Mouse (Mus musculus): Measurements from ENCODE around the gene Edem1. TPM values are rescaled to one million over a fixed set of nuclear protein-coding genes. Genes with fewer than 3 reads are reported as not detected.

Edem1 gene
- polyA plus RNA-seq, 1 experiment from 2014 or later, result 27.6 TPM

DNA sequence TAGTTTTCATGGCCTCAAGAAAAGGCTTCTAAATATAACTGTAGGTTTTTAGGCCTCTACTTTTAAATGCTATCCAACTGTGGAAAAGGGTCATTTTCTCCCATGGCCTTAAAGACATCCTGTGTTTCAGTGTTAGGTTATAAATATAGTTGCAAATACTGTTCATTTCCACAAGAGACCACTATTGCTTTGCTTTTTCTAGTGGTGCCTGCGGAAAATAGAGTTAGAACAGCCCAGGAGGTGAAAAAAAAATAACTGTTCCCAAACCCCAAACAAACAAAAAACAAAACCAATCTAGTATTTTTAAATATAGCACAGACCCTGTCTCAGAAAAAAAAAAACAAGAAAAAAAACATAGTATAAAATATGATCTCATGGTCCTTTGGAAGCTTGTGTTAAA is 46.9 kb downstream of the Edem1 start:
- no peak for DNase-seq (ENCODE audit: low spot score)
- 75% methylated on average over 1 of the region's 1 CpGs for WGBS
- H3K36me3 ChIP-seq (ENCODE audit: control insufficient read depth, insufficient read depth, low read length), result no peaks in the 10 kb centered on the region
- no peaks in the 10 kb centered on the region for H3K9me3 ChIP-seq (ENCODE audit: control insufficient read depth, low read length)
- no peak overlapping the region for H3K4me2 ChIP-seq (ENCODE audit: low read depth, severe bottlenecking)
- no peak overlapping the region for H3K9ac ChIP-seq (ENCODE audit: low read length)
- no peaks in the 10 kb centered on the region for H3K4me1 ChIP-seq (ENCODE audit: control insufficient read depth, insufficient read depth, low read length)
- no peak overlapping the region for H3K4me3 ChIP-seq (ENCODE audit: low read depth, low read length)
- no peak for ATAC-seq (ENCODE audit: insufficient number of reproducible peaks, low FRiP score, low TSS enrichment, low read depth)
- H3K27me3 ChIP-seq (ENCODE audit: control insufficient read depth, insufficient read depth, low read length), result no peaks in the 10 kb centered on the region
- H3K27ac ChIP-seq (replicated peaks; ENCODE audit: low read depth, low read length), result no peak overlapping the region

GRCm38 (mm10) chr6:108876052-108876451 is 47.6 kb downstream of the Edem1 start:
- Histone ChIP-seq H3K27ac (replicated peaks; ENCODE audit: low read depth, low read length) (no peak overlapping the region), H3K4me3 (ENCODE audit: low read depth, low read length) (no peak overlapping the region), H3K36me3 (ENCODE audit: control insufficient read depth, insufficient read depth, low read length) (no peaks in the 10 kb centered on the region), H3K4me2 (ENCODE audit: low read depth, severe bottlenecking) (no peak overlapping the region), H3K9me3 (ENCODE audit: control insufficient read depth, low read length) (no peaks in the 10 kb centered on the region), H3K27me3 (ENCODE audit: control insufficient read depth, insufficient read depth, low read length) (no peaks in the 10 kb centered on the region), H3K4me1 (ENCODE audit: control insufficient read depth, insufficient read depth, low read length) (no peaks in the 10 kb centered on the region), H3K9ac (ENCODE audit: low read length) (no peak overlapping the region)
- WGBS, result 61% methylated on average over 5 of the region's 5 CpGs
- ATAC-seq (ENCODE audit: insufficient number of reproducible peaks, low FRiP score, low TSS enrichment, low read depth) (no peak), DNase-seq (ENCODE audit: low spot score) (no peak)

DNA sequence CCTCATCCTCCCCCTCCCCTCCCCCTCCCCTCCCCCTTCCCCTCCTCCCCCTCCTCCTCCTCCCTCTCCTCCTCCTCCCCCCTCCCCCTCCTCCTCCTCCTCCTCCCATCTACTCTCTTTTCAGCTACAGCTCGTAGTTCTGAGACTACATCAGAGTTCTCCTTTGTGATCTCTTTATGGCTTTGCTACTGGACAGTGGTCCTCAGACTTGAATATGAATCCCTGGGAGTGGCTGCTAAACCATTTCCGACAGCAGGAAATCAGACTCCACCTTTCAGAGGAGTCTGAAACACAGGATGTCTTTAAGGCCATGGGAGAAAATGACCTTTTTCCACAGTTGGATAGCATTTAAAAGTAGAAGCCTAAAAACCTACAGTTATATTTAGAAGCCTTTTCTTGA is 48.0 kb downstream of the Edem1 start:
- H3K36me3 ChIP-seq (ENCODE audit: control insufficient read depth, insufficient read depth, low read length), result no peaks in the 10 kb centered on the region
- ATAC-seq (ENCODE audit: insufficient number of reproducible peaks, low FRiP score, low TSS enrichment, low read depth) (no peak), DNase-seq (ENCODE audit: low spot score) (no peak)
- WGBS, result 75% methylated on average over 2 of the region's 2 CpGs
- H3K9ac ChIP-seq (ENCODE audit: low read length), result no peak overlapping the region
- no peaks in the 10 kb centered on the region for H3K4me1 ChIP-seq (ENCODE audit: control insufficient read depth, insufficient read depth, low read length)
- no peaks in the 10 kb centered on the region for H3K27me3 ChIP-seq (ENCODE audit: control insufficient read depth, insufficient read depth, low read length)
- H3K4me2 ChIP-seq (ENCODE audit: low read depth, severe bottlenecking), result no peak overlapping the region
- H3K4me3 ChIP-seq (ENCODE audit: low read depth, low read length), result no peak overlapping the region
- no peaks in the 10 kb centered on the region for H3K9me3 ChIP-seq (ENCODE audit: control insufficient read depth, low read length)
- no peak overlapping the region for H3K27ac ChIP-seq (replicated peaks; ENCODE audit: low read depth, low read length)

DNA sequence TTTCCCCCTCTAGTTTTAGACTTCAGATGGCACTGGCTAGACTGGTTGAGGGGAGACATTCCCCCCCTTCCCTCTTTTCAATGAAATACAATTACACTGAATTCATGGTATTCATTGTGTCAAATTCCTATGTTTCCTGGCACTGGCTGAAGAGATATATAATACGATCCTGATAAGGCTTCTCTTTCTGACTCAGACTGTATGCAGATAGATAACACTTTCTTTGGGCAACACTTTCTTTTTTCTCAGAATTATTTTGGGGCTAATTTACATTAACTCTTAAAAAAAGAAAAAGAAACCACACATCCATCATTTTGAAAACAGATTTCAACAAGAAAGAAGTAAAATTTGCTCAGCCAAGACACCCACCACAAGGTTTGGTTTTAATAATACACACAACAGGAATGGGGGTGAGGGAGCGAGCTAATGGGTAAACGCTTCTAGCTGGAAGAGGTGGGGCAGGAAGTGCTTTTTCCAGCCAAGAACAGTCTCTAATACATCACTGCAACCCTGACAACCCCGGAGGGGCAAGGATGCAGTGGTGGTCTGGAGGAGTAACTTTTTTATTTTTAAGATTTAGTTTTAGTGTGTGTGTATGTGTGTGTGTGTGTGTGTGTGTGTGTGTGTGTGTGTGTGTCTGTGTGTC is 52.0 kb downstream of the Edem1 start:
- no peaks in the 10 kb centered on the region; the same call in 1 of the 2 replicates for H3K4me1 ChIP-seq (ENCODE audit: control insufficient read depth, insufficient read depth, low read length)
- DNase-seq (ENCODE audit: low spot score), result no peak
- H3K36me3 ChIP-seq (ENCODE audit: control insufficient read depth, insufficient read depth, low read length), result no peaks in the 10 kb centered on the region
- ATAC-seq (ENCODE audit: insufficient number of reproducible peaks, low FRiP score, low TSS enrichment, low read depth), result no peak
- H3K27me3 ChIP-seq (ENCODE audit: control insufficient read depth, insufficient read depth, low read length), result no peaks in the 10 kb centered on the region
- H3K4me3 ChIP-seq (ENCODE audit: low read depth, low read length), result no peak overlapping the region
- no peak overlapping the region for H3K4me2 ChIP-seq (ENCODE audit: low read depth, severe bottlenecking)
- no peaks in the 10 kb centered on the region for H3K9me3 ChIP-seq (ENCODE audit: control insufficient read depth, low read length)
- H3K9ac ChIP-seq (ENCODE audit: low read length), result no peak overlapping the region
- H3K27ac ChIP-seq (replicated peaks; ENCODE audit: low read depth, low read length), result no peak overlapping the region
- 66% methylated on average over 4 of the region's 4 CpGs for WGBS

GRCm38 (mm10) chr6:108881074-108881473 is 52.6 kb downstream of the Edem1 start:
- ATAC-seq (ENCODE audit: insufficient number of reproducible peaks, low FRiP score, low TSS enrichment, low read depth) (no peak), DNase-seq (ENCODE audit: low spot score) (no peak)
- H3K4me2 ChIP-seq (ENCODE audit: low read depth, severe bottlenecking), result no peak overlapping the region
- H3K36me3 ChIP-seq (ENCODE audit: control insufficient read depth, insufficient read depth, low read length), result no peaks in the 10 kb centered on the region
- H3K9ac ChIP-seq (ENCODE audit: low read length), result no peak overlapping the region
- H3K27ac ChIP-seq (replicated peaks; ENCODE audit: low read depth, low read length), result no peak overlapping the region
- H3K4me1 ChIP-seq (ENCODE audit: control insufficient read depth, insufficient read depth, low read length), result no peaks in the 10 kb centered on the region; the same call in 1 of the 2 replicates
- no peaks in the 10 kb centered on the region for H3K9me3 ChIP-seq (ENCODE audit: control insufficient read depth, low read length)
- no peak overlapping the region for H3K4me3 ChIP-seq (ENCODE audit: low read depth, low read length)
- no peaks in the 10 kb centered on the region for H3K27me3 ChIP-seq (ENCODE audit: control insufficient read depth, insufficient read depth, low read length)
- 88% methylated on average over 4 of the region's 4 CpGs for WGBS

DNA sequence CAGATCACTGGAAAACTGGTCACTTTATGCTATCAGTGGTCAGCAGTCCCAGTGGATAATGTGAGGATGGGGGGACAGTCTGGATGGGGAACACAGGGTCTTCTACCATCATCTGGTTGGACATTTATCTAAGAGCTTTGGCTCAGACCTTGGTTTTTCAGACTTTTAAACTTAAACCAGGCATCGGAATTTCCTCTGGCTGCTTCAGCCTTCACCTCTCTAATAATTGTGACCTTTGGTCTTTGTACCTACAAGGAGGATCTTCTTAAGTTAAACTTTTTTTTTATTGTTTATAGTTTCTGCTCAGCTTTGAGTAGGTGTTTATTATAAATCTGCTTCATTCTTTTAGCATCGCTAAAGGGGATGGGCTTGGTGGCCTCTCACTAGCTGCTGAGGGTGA is 55.4 kb downstream of the Edem1 start:
- ATAC-seq (ENCODE audit: insufficient number of reproducible peaks, low FRiP score, low TSS enrichment, low read depth) (no peak), DNase-seq (ENCODE audit: low spot score) (no peak)
- H3K27ac ChIP-seq (replicated peaks; ENCODE audit: low read depth, low read length), result no peak overlapping the region
- no peaks in the 10 kb centered on the region for H3K36me3 ChIP-seq (ENCODE audit: control insufficient read depth, insufficient read depth, low read length)
- no peaks in the 10 kb centered on the region; the same call in 1 of the 2 replicates for H3K4me1 ChIP-seq (ENCODE audit: control insufficient read depth, insufficient read depth, low read length)
- no peaks in the 10 kb centered on the region for H3K9me3 ChIP-seq (ENCODE audit: control insufficient read depth, low read length)
- 84% methylated on average over 2 of the region's 2 CpGs for WGBS
- H3K9ac ChIP-seq (ENCODE audit: low read length), result no peak overlapping the region
- no peak overlapping the region for H3K4me2 ChIP-seq (ENCODE audit: low read depth, severe bottlenecking)
- H3K4me3 ChIP-seq (ENCODE audit: low read depth, low read length), result no peak overlapping the region
- no peaks in the 10 kb centered on the region for H3K27me3 ChIP-seq (ENCODE audit: control insufficient read depth, insufficient read depth, low read length)

- ATAC-seq (ENCODE audit: insufficient number of reproducible peaks, low FRiP score, low TSS enrichment, low read depth) (no peak), DNase-seq (ENCODE audit: low spot score) (no peak)
- no peak overlapping the region for H3K4me2 ChIP-seq (ENCODE audit: low read depth, severe bottlenecking)
- no peak overlapping the region for H3K27ac ChIP-seq (replicated peaks; ENCODE audit: low read depth, low read length)
- 65% methylated on average over 5 of the region's 5 CpGs for WGBS
- no peaks in the 10 kb centered on the region for H3K9me3 ChIP-seq (ENCODE audit: control insufficient read depth, low read length)
- H3K9ac ChIP-seq (ENCODE audit: low read length), result no peak overlapping the region
- H3K27me3 ChIP-seq (ENCODE audit: control insufficient read depth, insufficient read depth, low read length), result no peaks in the 10 kb centered on the region
- H3K36me3 ChIP-seq (ENCODE audit: control insufficient read depth, insufficient read depth, low read length), result no peaks in the 10 kb centered on the region
- no peak overlapping the region for H3K4me3 ChIP-seq (ENCODE audit: low read depth, low read length)
- H3K4me1 ChIP-seq (ENCODE audit: control insufficient read depth, insufficient read depth, low read length), result no peaks in the 10 kb centered on the region; the same call in 1 of the 2 replicates
Measured at GRCm38 (mm10) chr6:108884603-108885002, 56.2 kb downstream of the Edem1 start.

GRCm38 (mm10) chr6:108886346-108886745 is 57.9 kb downstream of the Edem1 start:
- 72% methylated on average over 4 of the region's 4 CpGs for WGBS
- Histone ChIP-seq H3K27me3 (ENCODE audit: control insufficient read depth, insufficient read depth, low read length) (no peaks in the 10 kb centered on the region), H3K4me2 (ENCODE audit: low read depth, severe bottlenecking) (no peak overlapping the region), H3K9ac (ENCODE audit: low read length) (no peak overlapping the region), H3K4me3 (ENCODE audit: low read depth, low read length) (no peak overlapping the region), H3K9me3 (ENCODE audit: control insufficient read depth, low read length) (no peaks in the 10 kb centered on the region), H3K36me3 (ENCODE audit: control insufficient read depth, insufficient read depth, low read length) (no peaks in the 10 kb centered on the region), H3K27ac (replicated peaks; ENCODE audit: low read depth, low read length) (no peak overlapping the region), H3K4me1 (ENCODE audit: control insufficient read depth, insufficient read depth, low read length) (no peaks in the 10 kb centered on the region; the same call in 1 of the 2 replicates)
- ATAC-seq (ENCODE audit: insufficient number of reproducible peaks, low FRiP score, low TSS enrichment, low read depth) (no peak), DNase-seq (ENCODE audit: low spot score) (no peak)

DNA sequence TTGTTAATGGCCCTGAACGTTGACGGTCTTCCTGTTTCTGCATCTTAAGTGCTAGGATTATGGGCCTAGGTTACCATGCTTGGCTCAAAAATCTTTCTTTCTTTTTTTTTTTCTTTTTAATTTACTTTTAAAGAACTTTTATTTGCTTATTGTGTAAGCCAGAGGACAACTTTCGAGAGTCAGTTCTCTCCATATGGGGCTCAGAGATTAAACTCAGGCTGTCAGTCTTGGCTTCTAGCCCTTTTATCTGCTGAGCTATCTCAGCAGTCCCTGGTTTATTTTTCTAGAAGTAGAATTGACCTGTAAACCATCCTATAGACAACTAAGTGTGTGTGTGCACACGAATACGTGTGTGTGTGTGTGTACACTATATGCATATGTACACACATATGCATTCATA is 64.1 kb downstream of the Edem1 start:
- Histone ChIP-seq H3K36me3 (ENCODE audit: control insufficient read depth, insufficient read depth, low read length) (no peaks in the 10 kb centered on the region), H3K27ac (replicated peaks; ENCODE audit: low read depth, low read length) (no peak overlapping the region), H3K4me2 (ENCODE audit: low read depth, severe bottlenecking) (no peak overlapping the region), H3K9ac (ENCODE audit: low read length) (no peak overlapping the region), H3K9me3 (ENCODE audit: control insufficient read depth, low read length) (no peaks in the 10 kb centered on the region), H3K4me3 (ENCODE audit: low read depth, low read length) (no peak overlapping the region), H3K4me1 (ENCODE audit: control insufficient read depth, insufficient read depth, low read length) (no peaks in the 10 kb centered on the region), H3K27me3 (ENCODE audit: control insufficient read depth, insufficient read depth, low read length) (no peaks in the 10 kb centered on the region)
- WGBS, result 93% methylated on average over 5 of the region's 5 CpGs
- no peak for DNase-seq (ENCODE audit: low spot score)
- no peak for ATAC-seq (ENCODE audit: insufficient number of reproducible peaks, low FRiP score, low TSS enrichment, low read depth)
